Mouse (Mus musculus) inflammation-experienced regulatory T-cells, adult 6 months (primary cell): Measurements from ENCODE around the gene Zfp956. TPM values are rescaled to one million over a fixed set of nuclear protein-coding genes. Genes with fewer than 3 reads are reported as not detected.
"Not testable (repeated sequence)": the region's sequence is repeated elsewhere in the genome, so short reads cannot be mapped to it uniquely, and the experiment has no call there.

ENCODE experiments used
- ATAC-seq: one replicate; pipeline ENCODE4 v1.8.0; 2017
- polyA plus RNA-seq, 3 experiments: library from polyadenylated mRNA; unstranded; fragments of 100-300 nt; shearing (Covaris generic); gene quantifications; one replicate each; pipeline ENCODE4 v1.2.1; 2017

The Zfp956 gene
- 10 to 100 TPM; 14.0 to 31.5 (median 28.4) TPM for polyA plus RNA-seq

- ATAC-seq, result peak; percentile 100
Observed at GRCm38 (mm10) chr6:47953191-47953726, at the start of gene Zfp956. Gene Zfp956 (plus strand): TSS chr6:47953390.

GRCm38 (mm10) chr6:47903587-47903986 lies 49.6 kb upstream of the Zfp956 start:
- no peak for ATAC-seq

DNA sequence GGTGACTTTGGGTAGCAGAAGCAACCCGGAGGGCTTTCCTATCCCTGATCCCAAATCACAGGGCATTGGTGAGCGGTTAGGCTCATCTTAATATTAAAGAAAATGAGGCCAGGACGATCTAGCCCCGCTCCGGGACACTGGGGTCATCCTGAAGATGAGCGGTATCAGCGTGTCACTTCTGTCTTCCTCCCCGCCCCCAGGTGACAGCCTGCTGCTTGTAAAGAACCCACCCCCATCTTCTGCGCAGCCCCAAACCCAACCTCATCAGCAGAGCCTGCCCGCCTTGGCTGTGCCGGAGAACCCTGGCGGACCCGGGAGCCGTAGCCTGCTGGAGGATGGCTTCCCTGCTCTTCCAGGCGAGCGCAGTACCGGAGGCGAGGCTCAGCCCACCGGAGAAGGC lies 48.8 kb upstream of the Zfp956 start:
- no peak for ATAC-seq

DNA sequence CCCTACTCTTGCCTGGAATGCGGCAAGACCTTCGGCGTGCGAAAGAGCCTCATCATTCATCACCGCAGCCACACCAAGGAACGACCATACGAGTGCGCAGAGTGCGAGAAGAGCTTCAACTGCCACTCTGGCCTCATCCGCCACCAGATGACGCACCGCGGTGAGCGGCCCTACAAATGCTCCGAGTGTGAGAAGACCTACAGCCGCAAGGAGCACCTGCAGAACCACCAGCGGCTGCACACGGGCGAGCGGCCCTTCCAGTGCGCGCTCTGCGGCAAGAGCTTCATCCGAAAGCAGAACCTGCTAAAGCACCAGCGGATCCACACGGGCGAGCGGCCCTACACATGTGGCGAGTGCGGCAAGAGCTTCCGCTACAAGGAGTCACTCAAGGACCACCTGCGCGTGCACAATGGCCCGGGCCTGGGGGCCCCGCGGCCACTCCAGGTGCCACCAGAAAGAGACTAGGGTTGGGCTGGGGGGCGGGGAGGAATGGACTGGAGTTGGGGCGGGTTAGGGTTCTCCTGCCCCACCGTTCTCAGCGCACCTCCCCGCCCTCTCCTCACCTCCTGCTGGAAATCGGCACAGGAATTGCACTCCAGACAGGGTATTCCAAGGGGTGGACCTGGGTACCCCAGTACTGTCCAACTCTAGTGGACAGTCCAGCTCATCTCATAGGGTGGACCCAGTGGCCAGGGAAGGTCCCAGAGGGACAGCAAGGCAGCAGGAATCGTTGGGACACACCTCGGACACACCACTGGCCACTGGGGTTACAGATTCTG lies 48.1 kb upstream of the Zfp956 start:
- ATAC-seq, result no peak

GRCm38 (mm10) chr6:47906326-47906725 lies 46.9 kb upstream of the Zfp956 start:
- no peak for ATAC-seq

GRCm38 (mm10) chr6:47909007-47909406 lies 44.2 kb upstream of the Zfp956 start:
- ATAC-seq, result no peak

DNA sequence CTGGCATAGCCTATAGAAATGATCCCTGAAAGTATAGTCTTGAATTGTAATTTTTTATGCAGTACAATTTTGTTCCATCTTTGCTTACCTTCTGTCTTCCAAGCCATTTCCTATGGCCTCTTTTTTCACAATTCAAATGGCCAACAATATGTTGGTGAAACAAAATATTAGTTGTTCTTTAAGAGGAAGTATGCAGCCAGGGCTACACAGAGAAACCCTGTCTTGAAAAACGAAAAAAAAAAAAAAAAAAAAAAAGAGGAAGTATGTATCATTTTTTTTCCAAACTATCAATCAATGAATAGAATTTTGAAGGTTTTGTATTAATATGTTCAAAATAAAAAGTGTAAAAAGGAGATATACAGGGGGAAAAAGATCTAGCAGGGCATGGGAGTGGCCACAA lies 41.5 kb upstream of the Zfp956 start:
- no peak for ATAC-seq

- ATAC-seq, result no peak
Observed at GRCm38 (mm10) chr6:47912991-47913390, 40.2 kb upstream of the Zfp956 start.

DNA sequence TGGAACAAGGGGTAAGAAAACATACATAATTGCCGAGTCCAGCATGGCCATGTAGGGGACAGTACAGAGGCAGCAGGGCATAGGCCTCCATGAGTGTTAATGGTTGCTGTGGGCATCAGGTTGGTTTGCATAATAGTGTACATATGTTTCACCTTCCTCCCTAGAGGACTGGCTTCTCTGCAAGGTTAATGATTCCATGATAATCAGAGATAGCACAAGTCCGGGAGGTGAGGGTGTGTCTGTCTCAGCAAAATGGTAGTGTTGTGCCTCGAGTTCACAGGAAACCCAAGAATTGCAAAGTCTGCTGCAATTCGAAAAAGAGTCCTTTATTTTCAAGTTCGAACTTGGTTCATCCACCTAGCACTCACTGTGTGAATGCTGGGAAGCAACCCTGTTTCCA lies 36.1 kb upstream of the Zfp956 start:
- no peak for ATAC-seq

GRCm38 (mm10) chr6:47918768-47919274 lies 34.4 kb upstream of the Zfp956 start:
- no peak for ATAC-seq

GRCm38 (mm10) chr6:47919646-47920446 lies 33.3 kb upstream of the Zfp956 start:
- ATAC-seq, result no peak

- peak; percentile 90 for ATAC-seq
Observed at GRCm38 (mm10) chr6:47920447-47921340, 32.5 kb upstream of the Zfp956 start, which contains the start of gene Zfp212. Gene Zfp212 (plus strand): TSS chr6:47920476.

- peak; percentile 21 for ATAC-seq
Observed at GRCm38 (mm10) chr6:47942461-47942860, 10.7 kb upstream of the Zfp956 start.

DNA sequence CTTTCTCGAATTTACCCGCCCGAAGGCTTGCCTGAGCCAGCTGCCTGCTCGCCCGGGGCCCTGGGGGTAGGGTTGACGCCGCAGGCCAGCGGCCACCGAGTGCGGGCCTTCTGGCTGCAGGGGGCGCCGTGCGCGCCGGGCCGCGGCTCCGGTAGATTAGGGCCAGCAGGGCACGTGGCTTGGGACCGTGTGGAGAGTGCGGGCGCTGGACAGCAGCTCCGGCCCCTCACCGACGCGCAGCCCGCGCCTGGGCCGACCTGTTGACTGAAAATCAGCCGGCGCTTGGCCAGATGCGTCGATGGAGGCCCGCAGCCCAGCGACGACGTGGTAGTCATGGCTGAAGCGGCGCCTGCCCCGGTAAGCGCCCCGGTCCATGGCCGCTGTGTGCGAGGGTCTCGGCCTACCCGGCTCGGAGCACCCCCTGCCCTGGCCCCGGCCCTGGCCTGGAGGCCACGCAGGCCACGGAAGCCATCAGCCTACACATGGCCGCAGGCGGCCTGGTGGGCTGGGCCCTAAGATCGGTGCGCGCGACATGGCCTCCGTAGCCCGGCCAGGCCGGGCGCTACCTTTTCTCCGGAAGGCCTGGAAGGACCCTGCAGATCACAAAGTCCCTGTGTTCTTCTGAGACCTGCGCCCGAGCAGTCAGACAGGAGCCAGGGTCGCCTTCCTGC lies 10.0 kb upstream of the Zfp956 start:
- ATAC-seq, result peak; percentile 71

DNA sequence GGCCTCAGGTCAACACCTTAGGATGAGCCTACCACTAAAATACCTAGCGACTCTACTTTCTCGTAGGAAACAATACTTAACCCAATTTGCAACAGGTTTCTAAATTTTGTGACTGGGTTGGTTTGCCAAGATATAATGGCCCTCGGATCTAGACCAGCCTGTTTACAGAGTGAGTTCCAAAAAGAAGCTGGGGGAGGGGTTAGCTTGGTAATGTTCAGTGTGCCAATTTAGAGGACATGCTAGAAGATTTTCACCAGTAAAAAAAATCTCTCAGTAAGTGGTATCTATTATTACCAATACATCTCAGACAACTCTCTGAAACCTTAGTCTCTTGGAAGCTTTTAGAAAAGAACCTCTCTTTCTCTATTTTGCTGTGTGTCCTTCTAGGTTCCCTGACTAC lies 9.5 kb upstream of the Zfp956 start:
- ATAC-seq, result no peak

DNA sequence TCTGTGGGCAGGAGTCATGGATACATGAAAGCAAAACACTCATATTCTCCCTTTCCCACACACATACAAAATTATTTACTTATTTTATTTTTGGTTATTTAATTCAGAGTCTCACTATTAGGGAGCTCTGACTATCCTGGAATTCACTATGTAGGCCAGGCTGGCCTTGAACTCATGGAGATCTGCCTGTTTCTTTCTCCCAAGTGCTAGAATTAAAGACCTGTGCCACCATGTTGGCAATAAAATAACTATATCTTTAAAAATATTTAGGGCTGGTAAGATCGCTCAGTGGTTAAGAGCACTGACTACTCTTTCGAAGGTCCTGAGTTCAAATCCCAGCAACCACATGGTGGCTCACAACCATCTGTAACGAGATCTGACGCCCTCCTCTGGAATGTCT lies 5.8 kb upstream of the Zfp956 start:
- ATAC-seq, result no peak

DNA sequence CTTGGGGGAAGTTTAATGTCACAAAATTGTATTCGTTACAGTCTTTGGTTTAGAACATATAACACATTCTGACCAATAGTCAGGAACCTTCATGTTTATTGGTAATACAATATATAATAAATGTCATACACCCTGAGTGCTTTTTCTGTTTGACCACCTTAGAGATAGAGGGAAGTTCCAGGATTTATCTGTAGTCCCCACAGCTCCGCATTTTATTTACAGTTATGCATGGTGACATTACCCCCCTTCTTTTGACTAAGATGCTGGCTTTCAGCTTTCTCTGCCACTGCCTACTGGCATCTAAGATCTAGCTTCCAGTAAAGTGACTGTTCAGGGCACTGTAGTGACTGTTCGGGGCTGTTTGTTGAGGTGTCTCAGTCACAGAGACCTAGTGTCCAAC lies 1.2 kb downstream of the Zfp956 start:
- no peak for ATAC-seq

- no peak for ATAC-seq
Observed at GRCm38 (mm10) chr6:47957816-47958215, 4.6 kb downstream of the Zfp956 start.

- no peak for ATAC-seq
Observed at GRCm38 (mm10) chr6:47960685-47961421, 7.7 kb downstream of the Zfp956 start.

DNA sequence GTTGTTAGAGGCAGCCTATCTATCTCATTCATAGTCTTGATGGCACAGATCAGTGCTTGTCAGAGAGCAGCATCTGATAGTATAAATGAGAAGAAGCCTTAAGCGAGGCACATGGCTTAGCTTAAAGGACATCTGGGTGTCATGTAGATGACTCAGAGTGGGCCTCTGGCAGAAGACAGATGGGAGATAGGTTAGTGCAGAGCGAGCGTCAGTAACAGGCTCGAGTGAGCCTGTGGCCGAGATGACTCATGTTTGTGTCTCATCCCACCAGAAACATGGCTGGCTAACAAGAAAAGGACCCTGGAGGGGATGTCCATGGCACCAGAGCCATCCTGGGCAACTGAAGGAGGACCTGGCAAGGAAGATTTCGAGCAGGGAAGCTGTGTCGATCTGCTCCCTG lies 9.9 kb downstream of the Zfp956 start:
- ATAC-seq, result no peak

GRCm38 (mm10) chr6:47968166-47968565 lies 15.0 kb downstream of the Zfp956 start:
- ATAC-seq, result not testable (repeated sequence)
